Mouse (Mus musculus): ENCODE measurements around the gene 4930412O13Rik.

The 4930412O13Rik gene

GRCm38 (mm10) chr2:9918691-9919471, 37.8 kb downstream of the 4930412O13Rik start:
- TF ChIP-seq GATA4 (IDR thresholded peaks at IDR 0.05; ENCODE audit: insufficient replicate concordance, low read length): peak; percentile 38; the same call in 1 of the 2 replicates

- TF ChIP-seq GATA4 (IDR thresholded peaks at IDR 0.05; ENCODE audit: insufficient replicate concordance, low read length): no peak
Observed at GRCm38 (mm10) chr2:9926194-9926904, 45.3 kb downstream of the 4930412O13Rik start.

- TF ChIP-seq GATA4 (IDR thresholded peaks at IDR 0.05; ENCODE audit: insufficient replicate concordance, low read length): no peak
Observed at GRCm38 (mm10) chr2:9926905-9927283, 45.8 kb downstream of the 4930412O13Rik start.

All from liver, adult (tissue).